Mouse (Mus musculus) layer of hippocampus, adult 8-10 months (tissue): ENCODE measurements around the gene Slc31a2. TPM values are rescaled to one million over a fixed set of nuclear protein-coding genes. Genes with fewer than 3 reads are reported as not detected.

Source experiments
- DNase-seq, 2 experiments: peaks; one replicate each; pipeline ENCODE4 v3.0.0; 2022; ENCODE audit warnings: low spot score in 2 of 2
- total RNA-seq, 4 experiments: library from RNA; stranded (reverse); gene quantifications; 2 replicates each; pipeline ENCODE4 v1.2.4; 2022

The Slc31a2 gene
- total RNA-seq, 4 experiments from 2014 or later, result 9.1 to 11.1 (median 10.8) TPM

- no peak for DNase-seq
These were observed 52.2 kb downstream of the Slc31a2 start for GRCm38 (mm10) chr4:62314516-62314915.

GRCm38 (mm10) chr4:62316456-62316855 is 54.1 kb downstream of the Slc31a2 start:
- no peak for DNase-seq

GRCm38 (mm10) chr4:62318294-62318693 is 55.9 kb downstream of the Slc31a2 start:
- no peak for DNase-seq

- no peak for DNase-seq
These were observed 60.3 kb downstream of the Slc31a2 start for GRCm38 (mm10) chr4:62322684-62323083.

- DNase-seq, result no peak
These were observed 63.7 kb downstream of the Slc31a2 start for GRCm38 (mm10) chr4:62326111-62326510.

GRCm38 (mm10) chr4:62328941-62329660 is 66.7 kb downstream of the Slc31a2 start:
- no peak for DNase-seq

GRCm38 (mm10) chr4:62331977-62332376 is 69.6 kb downstream of the Slc31a2 start:
- DNase-seq, result no peak

- no peak for DNase-seq
These were observed 76.2 kb downstream of the Slc31a2 start for GRCm38 (mm10) chr4:62338536-62338935.

GRCm38 (mm10) chr4:62344000-62344399 is 81.6 kb downstream of the Slc31a2 start:
- DNase-seq, result no peak

- DNase-seq, result no peak
These were observed 83.5 kb downstream of the Slc31a2 start for GRCm38 (mm10) chr4:62345827-62346226.

- DNase-seq, result no peak
These were observed 85.4 kb downstream of the Slc31a2 start for GRCm38 (mm10) chr4:62347605-62348328.

Other genes with a start within 250 kb of the Slc31a2 start
- not detected for gene Mup20, start 208.4 kb upstream of the Slc31a2 start, total RNA-seq
- not detected for gene Mup3, start 175.2 kb upstream of the Slc31a2 start, total RNA-seq
- not detected for gene Mup21, start 111.7 kb upstream of the Slc31a2 start, total RNA-seq
- gene Zfp37, start 31.5 kb upstream of the Slc31a2 start, total RNA-seq, result 10 to 100 TPM; 24.8 to 29.2 (median 25.4) TPM
- gene Fkbp15, start 98.0 kb downstream of the Slc31a2 start, total RNA-seq, result 10 to 100 TPM; 40.7 to 49.8 (median 46.1) TPM
- gene Slc31a1, start 98.2 kb downstream of the Slc31a2 start, total RNA-seq, result 10 to 100 TPM; 11.1 to 14.0 (median 12.6) TPM
- 10 to 100 TPM; 52.6 to 57.3 (median 53.7) TPM for gene Cdc26, start 146.1 kb downstream of the Slc31a2 start, total RNA-seq
- gene Prpf4, start 146.2 kb downstream of the Slc31a2 start, total RNA-seq, result 10 to 100 TPM; 12.6 to 16.1 (median 14.0) TPM
- gene Rnf183, start 172.7 kb downstream of the Slc31a2 start, total RNA-seq, result not detected
- gene Wdr31, start 208.3 kb downstream of the Slc31a2 start, total RNA-seq, result 10 to 100 TPM in 1 of 4 experiments, 1 to 10 TPM in 3; 7.7 to 10.0 (median 8.5) TPM
- under 1 TPM in 3 of 4 experiments, not detected in 1; 0.28 to 0.43 (median 0.30) TPM for gene Bspry, start 217.5 kb downstream of the Slc31a2 start, total RNA-seq
- 10 to 100 TPM in 1 of 4 experiments, 1 to 10 TPM in 3; 8.6 to 11.5 (median 9.6) TPM for gene Hdhd3, start 240.9 kb downstream of the Slc31a2 start, total RNA-seq